Mouse (Mus musculus) heart, embryonic 14.5 days (tissue): ENCODE measurements around the gene Col12a1. TPM values are rescaled to one million over a fixed set of nuclear protein-coding genes. Genes with fewer than 3 reads are reported as not detected.

ENCODE experiments used
- ATAC-seq: fragments of 200-750 bp; cut with Nextera tagmentation; 2 replicates; pipeline ENCODE4 v1.8.0; 2017; ENCODE audit warnings: low read depth, moderate TSS enrichment; ENCODE audit not compliant: insufficient number of reproducible peaks, insufficient read depth, low FRiP score
- H3K27ac ChIP-seq, 2 experiments: fragments of 200-500 bp in 1 of 2; fragments of 300-500 bp in 1 of 2; sonication (generic) in 1 of 2; replicated peaks in 1 of 2; 2 replicates each; pipeline ENCODE4 v1.5.1; 2012 to 2014; ENCODE audit warnings: low read depth in 2 of 2, low read length in 2 of 2, control low read depth in 1 of 2, mild to moderate bottlenecking in 1 of 2, mixed read lengths in 1 of 2; ENCODE audit not compliant: control insufficient read depth in 1 of 2, insufficient read depth in 1 of 2
- H3K27me3 ChIP-seq: fragments of 300-500 bp; sonication (generic); 2 replicates; pipeline ENCODE4 v1.6.1; 2014; ENCODE audit warnings: mild to moderate bottlenecking, low read length, control low read depth; ENCODE audit not compliant: control insufficient read depth, insufficient read depth
- H3K36me3 ChIP-seq: fragments of 300-500 bp; sonication (generic); 2 replicates; pipeline ENCODE4 v1.6.1; 2014; ENCODE audit warnings: mild to moderate bottlenecking, control low read depth, low read length, mixed read lengths; ENCODE audit not compliant: control insufficient read depth, insufficient read depth
- H3K4me1 ChIP-seq, 2 experiments: fragments of 200-500 bp in 1 of 2; fragments of 300-500 bp in 1 of 2; sonication (generic) in 1 of 2; 2 replicates each; pipeline ENCODE4 v1.6.1; 2012 to 2014; ENCODE audit warnings: low read length in 2 of 2, control low read depth in 1 of 2, mixed read lengths in 1 of 2; ENCODE audit not compliant: control insufficient read depth in 2 of 2, insufficient read depth in 2 of 2
- H3K4me2 ChIP-seq: fragments of 300-500 bp; sonication (generic); 2 replicates; pipeline ENCODE4 v1.6.1; 2014; ENCODE audit warnings: mild to moderate bottlenecking, low read length
- H3K4me3 ChIP-seq, 2 experiments: fragments of 200-500 bp in 1 of 2; fragments of 300-500 bp in 1 of 2; sonication (generic) in 1 of 2; 2 replicates each; pipeline ENCODE4 v1.5.1; 2012 to 2014; ENCODE audit warnings: low read length in 2 of 2, mild to moderate bottlenecking in 2 of 2, control low read depth in 1 of 2, low read depth in 1 of 2, moderate library complexity in 1 of 2; ENCODE audit not compliant: control insufficient read depth in 1 of 2, insufficient read depth in 1 of 2
- H3K9ac ChIP-seq: fragments of 300-500 bp; sonication (generic); 2 replicates; pipeline ENCODE4 v1.6.1; 2014; ENCODE audit warnings: mild to moderate bottlenecking, low read length
- H3K9me3 ChIP-seq: fragments of 300-500 bp; sonication (generic); 2 replicates; pipeline ENCODE4 v1.6.1; 2016; ENCODE audit warnings: low read length, control low read depth; ENCODE audit not compliant: control insufficient read depth
- WGBS: fragments of 180-500 bp; shearing (Covaris S2); extraction: QIAGEN DNeasy Blood & Tissue Kit; methylation state at CpG from one replicate; pipeline ENCODE4 v1.1.7; 2014; 5-methylcytosine and 5-hydroxymethylcytosine counted together
- polyA plus RNA-seq: library from polyadenylated mRNA; unstranded; fragments of >200 nt; fragmentation: Nextera tagmentation; extraction: Ambion mirVana; gene quantifications from 2 replicates; pipeline ENCODE4 v1.2.1, GENCODE M21; 2014

The Col12a1 gene
- polyA plus RNA-seq, 1 experiment from 2014 or later = 18.4 TPM

DNA sequence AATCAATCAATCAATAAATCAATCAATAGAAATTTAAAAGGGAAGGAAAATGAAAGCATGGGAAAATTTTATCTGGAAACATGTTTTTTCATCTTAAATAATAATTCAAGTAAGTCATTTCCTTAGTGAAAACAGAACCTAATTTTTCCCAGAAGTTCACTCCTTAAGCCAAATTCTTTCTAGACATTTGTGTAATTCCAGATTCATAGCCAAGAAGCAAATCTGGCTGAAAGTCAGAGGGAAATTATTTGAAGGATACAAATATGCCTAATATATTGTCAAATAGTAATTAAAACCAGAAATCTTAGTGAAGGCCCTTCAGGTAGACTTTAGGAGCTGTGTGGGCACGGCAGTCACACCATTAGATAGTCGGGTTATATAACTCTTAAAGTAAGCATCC, 115.2 kb downstream of the Col12a1 start:
- WGBS = 88% methylated on average over 2 of the region's 2 CpGs
- no peak overlapping the region for H3K27ac ChIP-seq

DNA sequence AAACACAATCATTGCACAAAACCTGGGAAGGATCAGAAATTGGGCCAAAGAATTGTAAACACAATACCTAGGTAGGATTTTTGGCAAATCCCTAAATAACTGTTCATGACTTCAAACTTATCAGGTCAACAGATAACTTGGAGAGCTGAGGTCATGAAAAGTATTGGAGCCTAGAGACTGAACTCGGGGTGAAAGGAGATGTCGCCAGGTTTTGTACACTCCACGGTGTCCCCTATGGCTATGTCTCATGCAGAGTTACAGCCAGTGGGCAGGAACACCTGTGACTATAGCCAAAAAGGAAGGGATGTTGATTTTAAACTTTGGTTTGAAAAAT, 118.4 kb downstream of the Col12a1 start:
- Histone ChIP-seq H3K27ac (no peak overlapping the region; a peak in 1 of 4 replicates), H3K36me3 (0 out of 2 replicates have a peak, but pooled peaks cover 3% of the 10 kb centered on the region), H3K9ac (no peak overlapping the region), H3K27me3 (no peaks in the 10 kb centered on the region), H3K4me1 (peaks cover 8 to 13% of the 10 kb centered on the region in 2 experiments), H3K4me2 (no peak overlapping the region), H3K9me3 (no peaks in the 10 kb centered on the region), H3K4me3 (no peak overlapping the region)
- ATAC-seq = no peak
- WGBS = 59% methylated on average over 3 of the region's 3 CpGs

More for the DNA sequence above, 115.2 kb downstream of the Col12a1 start:
- Histone ChIP-seq H3K27me3 (no peaks in the 10 kb centered on the region), H3K9ac (no peak overlapping the region), H3K4me1 (peaks cover 8 to 13% of the 10 kb centered on the region in 2 experiments), H3K9me3 (no peaks in the 10 kb centered on the region), H3K36me3 (0 out of 2 replicates have a peak, but pooled peaks cover 3% of the 10 kb centered on the region), H3K4me3 (no peak overlapping the region), H3K4me2 (no peak overlapping the region)
- ATAC-seq = no peak

DNA sequence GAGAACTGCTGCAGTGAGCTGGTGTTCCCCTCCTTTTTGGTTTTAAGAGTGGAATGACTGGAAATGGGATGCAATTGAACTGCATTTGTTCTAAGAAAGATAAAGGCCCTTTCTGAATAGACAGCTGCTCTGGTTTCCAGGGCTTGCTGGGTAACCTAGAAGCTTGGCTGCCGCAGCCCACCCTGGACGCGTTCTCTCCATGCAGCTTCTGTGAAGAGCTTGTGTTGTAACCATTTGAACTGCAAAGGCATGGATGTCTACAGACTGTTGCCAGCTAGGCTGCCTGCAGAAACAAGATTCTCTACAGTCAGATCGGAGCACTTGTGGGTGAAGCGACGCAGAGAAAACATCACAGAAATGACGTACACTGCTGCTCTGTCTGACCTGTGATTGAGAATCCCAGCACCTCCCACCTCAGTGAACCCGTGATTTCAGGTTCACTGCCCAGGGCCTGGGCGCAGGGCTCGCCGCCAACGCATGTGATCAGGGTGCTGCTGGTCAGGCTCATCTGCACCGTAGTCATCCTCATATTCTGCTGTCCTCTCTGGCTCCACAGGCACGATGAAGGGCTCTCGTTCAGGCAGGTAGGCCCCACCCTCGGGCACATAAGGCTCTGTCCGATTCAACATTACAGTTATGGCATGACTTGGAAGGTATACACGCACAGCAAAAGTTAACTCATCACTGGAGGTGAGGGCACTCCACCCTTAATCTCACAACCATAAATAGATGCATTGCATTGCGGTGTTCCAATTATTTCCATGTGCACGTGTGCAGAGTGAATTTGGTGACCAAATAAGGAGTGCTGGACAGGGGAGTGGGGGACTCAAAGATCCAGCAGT, 119.0 kb downstream of the Col12a1 start:
- peak overlapping the region in 1 of 2 experiments; percentile 45; a peak in 2 of 4 replicates for H3K27ac ChIP-seq
- H3K27me3 ChIP-seq = no peaks in the 10 kb centered on the region
- H3K36me3 ChIP-seq = 0 out of 2 replicates have a peak, but pooled peaks cover 3% of the 10 kb centered on the region
- no peaks in the 10 kb centered on the region for H3K9me3 ChIP-seq
- ATAC-seq = no peak
- H3K4me3 ChIP-seq = no peak overlapping the region
- peaks cover 8 to 13% of the 10 kb centered on the region in 2 experiments for H3K4me1 ChIP-seq
- WGBS = 79% methylated on average over 20 of the region's 20 CpGs
- no peak overlapping the region for H3K9ac ChIP-seq
- no peak overlapping the region for H3K4me2 ChIP-seq

DNA sequence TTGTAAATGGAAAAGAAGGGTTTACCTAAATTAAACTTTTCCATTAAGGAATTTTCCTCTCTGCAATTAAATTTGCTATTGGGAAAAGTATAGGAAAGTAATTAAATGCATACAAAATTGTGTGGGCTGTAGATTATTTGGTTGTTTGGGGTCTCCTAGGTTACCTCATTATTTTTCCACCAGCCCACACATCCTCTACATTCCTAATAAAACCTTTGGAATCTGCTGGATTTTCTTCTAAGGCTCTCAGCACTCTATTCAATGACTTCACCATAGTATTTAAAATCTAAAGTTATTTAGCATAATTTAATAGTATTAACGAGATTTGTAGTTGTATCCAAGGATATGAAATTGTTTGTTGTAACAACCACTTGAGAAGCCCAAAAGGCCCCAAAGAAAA, 120.1 kb downstream of the Col12a1 start:
- WGBS = 78% methylated on average over 1 of the region's 1 CpGs
- Histone ChIP-seq H3K9ac (no peak overlapping the region), H3K27me3 (no peaks in the 10 kb centered on the region), H3K4me2 (no peak overlapping the region), H3K4me3 (no peak overlapping the region), H3K4me1 (peaks cover 8 to 13% of the 10 kb centered on the region in 2 experiments), H3K27ac (no peak overlapping the region), H3K9me3 (no peaks in the 10 kb centered on the region), H3K36me3 (0 out of 2 replicates have a peak, but pooled peaks cover 3% of the 10 kb centered on the region)
- ATAC-seq = no peak

DNA sequence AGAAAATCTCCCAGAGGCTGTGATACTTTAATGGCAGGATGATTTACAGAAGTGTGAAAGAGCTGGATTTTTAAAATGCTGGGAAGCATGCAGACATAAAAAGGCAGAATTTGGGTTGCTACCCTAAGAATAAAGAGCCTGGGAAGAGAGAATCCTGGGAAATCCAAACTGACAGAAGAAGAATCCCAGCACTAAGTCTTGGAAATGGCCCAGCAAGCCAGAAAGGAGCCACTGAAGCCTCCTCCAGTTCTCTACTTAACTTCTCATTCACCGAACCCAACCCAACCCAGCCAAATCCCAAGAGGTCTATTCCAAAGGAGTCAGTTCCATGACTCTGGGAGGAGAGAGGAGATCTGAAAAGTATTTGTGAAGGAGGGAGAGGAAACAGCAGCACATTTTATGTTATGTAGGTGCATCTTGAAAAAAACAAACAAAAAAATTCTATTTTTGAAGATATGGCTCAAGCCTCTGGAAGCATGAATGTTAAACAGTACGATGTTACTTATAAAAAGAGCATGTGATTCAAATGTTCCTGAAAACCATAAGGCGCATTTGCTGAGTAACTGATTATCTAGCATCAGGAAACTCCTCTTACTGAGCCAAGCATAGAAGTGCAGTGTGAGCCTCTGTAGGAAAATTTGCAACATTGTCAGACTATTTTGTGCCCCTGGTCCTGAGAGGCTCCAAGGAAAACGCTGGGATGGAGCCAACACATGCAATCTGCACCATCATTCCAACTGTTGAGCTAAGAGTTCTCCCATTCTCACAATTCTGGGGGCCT, 132.0 kb downstream of the Col12a1 start:
- H3K9ac ChIP-seq = no peak overlapping the region
- no peaks in the 10 kb centered on the region for H3K36me3 ChIP-seq
- H3K27ac ChIP-seq = no peak overlapping the region
- no peaks in the 10 kb centered on the region for H3K4me1 ChIP-seq
- WGBS = 80% methylated on average over 4 of the region's 4 CpGs
- ATAC-seq = no peak
- no peaks in the 10 kb centered on the region for H3K27me3 ChIP-seq
- H3K9me3 ChIP-seq = no peaks in the 10 kb centered on the region
- no peak overlapping the region for H3K4me3 ChIP-seq
- no peak overlapping the region for H3K4me2 ChIP-seq

DNA sequence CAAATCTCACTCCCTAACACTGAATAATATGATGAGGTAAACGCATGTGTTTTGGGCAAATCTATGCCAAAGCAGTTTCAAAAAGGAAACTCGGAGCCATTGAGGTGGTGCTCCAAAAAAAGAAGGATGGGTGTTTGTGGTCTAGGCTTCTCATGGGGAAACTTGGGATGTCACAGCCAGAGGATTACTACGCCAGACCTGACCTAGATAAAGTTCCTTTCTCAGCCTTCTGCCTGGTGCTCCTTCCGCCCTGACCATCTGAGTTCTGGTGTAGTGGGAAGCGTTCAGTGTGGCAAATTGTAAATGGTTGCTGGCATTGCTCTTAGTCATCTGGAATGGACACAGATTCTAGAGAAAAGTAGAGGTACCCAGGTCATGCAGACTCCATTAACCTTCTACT, 151.8 kb downstream of the Col12a1 start:
- Histone ChIP-seq H3K27me3 (no peaks in the 10 kb centered on the region), H3K27ac (no peak overlapping the region), H3K4me2 (no peak overlapping the region), H3K9ac (no peak overlapping the region), H3K4me1 (no peaks in the 10 kb centered on the region), H3K9me3 (no peaks in the 10 kb centered on the region), H3K36me3 (no peaks in the 10 kb centered on the region), H3K4me3 (no peak overlapping the region)
- WGBS = 76% methylated on average over 5 of the region's 5 CpGs
- no peak for ATAC-seq

DNA sequence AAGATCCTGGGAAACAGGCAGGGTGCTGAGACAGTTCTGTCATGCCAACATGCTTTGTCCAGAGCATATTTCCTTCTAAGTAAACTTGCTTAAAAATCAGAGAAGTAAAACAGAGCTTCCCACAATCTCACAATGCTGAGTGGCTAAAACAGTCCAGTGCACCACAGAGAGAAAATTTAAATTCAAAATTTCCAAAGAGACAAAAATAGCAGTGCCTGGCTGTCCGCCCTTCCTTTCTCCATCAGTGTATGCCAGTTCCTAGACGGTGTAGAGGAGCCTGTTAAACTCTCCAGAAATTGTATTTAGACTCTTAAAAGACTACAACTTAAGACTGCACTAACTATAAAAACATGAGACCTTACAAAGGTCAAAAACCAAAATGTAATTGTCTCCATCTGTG, 165.3 kb downstream of the Col12a1 start:
- H3K27me3 ChIP-seq = no peaks in the 10 kb centered on the region
- H3K9me3 ChIP-seq = no peaks in the 10 kb centered on the region
- no peak overlapping the region for H3K27ac ChIP-seq
- H3K4me2 ChIP-seq = no peak overlapping the region
- ATAC-seq = no peak
- H3K9ac ChIP-seq = no peak overlapping the region
- WGBS = 87% methylated on average over 2 of the region's 2 CpGs
- no peaks in the 10 kb centered on the region for H3K36me3 ChIP-seq
- no peaks in the 10 kb centered on the region for H3K4me1 ChIP-seq
- H3K4me3 ChIP-seq = no peak overlapping the region
